Mouse (Mus musculus) right cerebral cortex, postnatal 10 days (tissue): ENCODE measurements around the gene Slc22a1.
A peak's percentile ranks its signal among the peaks of the same experiment; 100 is the strongest.

Source experiments
- DNase-seq, 2 experiments: peaks; one replicate each; pipeline ENCODE4 v3.0.0; 2021; ENCODE audit warnings: low spot score in 2 of 2

The Slc22a1 gene

DNA sequence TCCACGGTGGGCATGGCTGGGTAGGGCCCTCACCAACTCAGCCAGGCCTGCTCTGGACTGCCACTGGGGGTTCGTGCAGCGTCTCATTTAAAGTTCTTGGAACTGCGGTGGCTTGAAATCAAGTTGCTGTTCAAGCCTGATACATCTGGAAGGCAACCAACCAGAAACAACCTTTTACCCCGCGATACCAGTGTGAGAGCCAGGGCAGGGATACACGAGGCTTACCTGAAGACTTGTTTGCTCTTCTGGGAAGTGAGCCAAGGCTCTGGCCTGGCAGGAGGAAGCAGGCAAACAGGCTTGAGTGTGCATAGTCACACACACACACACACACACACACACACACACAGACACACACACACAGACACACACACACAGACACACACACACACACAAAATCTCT is at the start of gene Slc22a1:
TSS of gene Slc22a1 (minus strand) at position 184 of the 400 bp plus-strand sequence.
- DNase-seq = no peak

DNA sequence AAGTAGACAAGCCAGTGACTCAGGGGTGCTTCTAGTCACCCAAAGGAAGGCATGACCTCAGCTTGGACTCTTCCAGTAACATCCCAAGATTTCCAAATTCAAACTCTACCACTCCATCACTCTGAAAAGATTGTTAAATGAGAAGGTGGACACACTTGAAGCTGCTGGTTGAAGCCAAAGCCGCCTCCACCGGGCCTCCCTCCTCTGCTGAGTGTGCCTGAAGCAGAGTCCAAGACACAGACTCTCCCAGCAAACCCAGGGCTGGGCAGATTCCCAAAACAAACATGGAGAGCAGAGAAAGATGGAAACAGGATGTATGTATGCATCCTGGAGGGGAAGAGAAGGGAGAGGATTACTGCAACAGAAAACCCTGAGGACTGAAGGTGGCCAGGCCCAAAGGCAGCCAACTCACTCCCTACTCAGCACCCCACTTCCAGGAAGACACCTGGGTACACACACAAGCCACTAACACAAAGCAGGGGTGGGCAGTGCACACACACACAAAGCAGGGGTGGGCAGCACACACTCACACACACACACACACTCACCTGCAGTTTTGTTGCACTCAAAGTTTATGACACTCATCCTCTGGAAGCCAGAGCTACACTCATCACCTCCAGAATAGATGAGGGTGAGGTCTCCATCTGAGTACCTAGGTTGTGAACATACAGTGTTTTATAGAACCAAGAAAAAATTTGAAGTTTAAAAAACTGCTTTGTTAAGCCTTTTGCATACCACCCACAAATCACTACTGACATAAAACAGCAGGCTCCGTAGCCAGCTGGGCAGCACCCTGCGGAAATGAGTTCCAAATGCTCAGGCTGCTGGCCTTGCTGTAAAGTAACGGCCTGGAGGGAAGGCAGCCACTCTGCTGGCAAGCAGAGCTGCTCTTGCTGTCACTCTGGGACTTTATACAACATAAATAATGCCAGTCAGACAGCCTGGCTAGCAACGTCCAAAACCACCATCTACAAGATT is 49.4 kb upstream of the Slc22a1 start:
- peak in 1 of 2 experiments; percentile 44 for DNase-seq

DNA sequence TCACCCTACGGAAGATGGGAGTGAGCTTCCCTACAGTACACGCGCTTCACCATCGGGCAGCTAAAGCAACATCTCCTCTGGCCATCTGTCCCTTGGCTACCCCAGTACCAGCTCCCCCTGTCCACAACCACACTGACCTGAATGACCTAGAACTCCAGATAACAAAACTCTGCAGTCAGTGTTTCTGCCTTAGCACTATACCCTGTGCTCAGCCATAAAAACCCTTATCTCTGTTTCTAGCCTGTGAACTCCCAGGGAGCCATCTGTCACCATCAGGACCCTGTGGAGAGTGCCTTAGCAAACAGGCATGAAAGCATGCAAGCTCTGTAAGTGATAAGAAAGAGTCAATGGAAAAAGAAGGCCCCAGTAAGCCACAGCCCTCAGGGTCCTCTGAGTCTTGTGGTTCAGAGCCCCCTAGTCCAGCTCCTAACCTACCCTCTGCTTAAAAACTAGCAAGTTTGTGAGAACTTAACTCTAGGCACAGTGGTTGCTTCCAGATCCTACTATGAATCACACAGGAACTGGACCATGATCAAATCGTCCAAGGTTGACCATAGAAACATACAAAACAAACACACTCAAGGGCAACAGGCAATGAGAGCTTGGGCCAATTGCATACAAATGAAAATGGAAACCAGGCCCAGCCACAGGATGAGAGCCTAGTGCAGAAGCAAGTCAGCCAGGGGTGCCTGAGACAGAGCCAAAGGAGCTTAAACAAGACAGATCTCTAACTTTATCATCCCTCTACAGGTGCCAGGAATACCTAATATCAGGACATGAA is 48.5 kb upstream of the Slc22a1 start:
- DNase-seq = no peak

DNA sequence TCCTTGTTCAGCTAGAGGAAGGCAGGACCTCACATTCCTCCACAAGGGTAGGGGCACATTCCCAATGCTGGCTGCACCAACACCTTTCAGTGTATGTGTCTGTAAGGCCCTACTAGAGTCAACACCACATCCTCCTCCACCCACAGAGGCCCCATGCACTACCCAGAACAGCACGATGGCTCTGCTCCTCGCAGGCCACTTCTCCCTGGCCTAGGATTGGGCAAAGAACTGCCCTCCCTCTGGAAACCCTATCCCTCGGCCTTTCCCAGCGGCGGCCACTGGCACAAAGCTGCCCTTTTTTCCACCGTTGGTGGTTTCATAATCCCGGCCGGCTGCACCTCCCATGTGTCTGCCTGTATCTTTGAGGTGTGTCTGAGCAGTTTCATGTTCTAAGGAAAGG is 47.0 kb upstream of the Slc22a1 start:
- DNase-seq = no peak

DNA sequence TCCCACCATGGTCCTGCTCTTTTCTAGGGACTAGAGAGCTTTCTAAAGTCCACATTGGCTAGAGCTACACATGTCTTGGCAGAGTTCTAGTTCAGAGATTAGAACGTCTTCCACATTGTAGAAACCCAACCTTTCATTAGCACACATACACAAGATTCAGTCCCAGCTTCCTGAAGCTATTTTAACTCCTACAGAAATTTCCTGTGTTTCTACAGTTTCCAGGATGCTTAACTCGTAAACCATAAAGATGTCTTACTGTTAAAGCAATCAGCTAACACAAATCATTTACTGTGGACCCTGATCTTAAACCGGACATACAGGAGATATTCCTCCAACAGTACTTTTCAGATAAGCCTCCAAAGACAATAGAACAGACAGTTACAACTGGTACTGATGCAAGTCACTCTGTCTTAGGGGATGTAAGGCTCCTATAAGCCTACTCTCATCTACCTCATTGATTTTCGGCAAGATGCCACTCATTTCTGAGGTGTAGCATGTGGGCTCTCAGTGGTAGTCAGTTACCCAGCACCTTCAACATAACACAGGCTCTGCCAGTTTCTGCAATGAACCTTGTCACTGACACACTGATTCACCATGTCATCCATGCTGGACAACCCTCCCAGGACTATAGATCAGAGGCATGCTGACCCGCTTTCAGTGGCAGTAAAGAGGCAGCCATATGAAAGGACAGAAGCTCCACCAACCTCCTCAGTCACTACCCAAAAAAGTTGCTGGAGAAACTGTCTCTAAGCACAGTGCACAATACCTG is 45.7 kb upstream of the Slc22a1 start:
- DNase-seq = no peak

DNA sequence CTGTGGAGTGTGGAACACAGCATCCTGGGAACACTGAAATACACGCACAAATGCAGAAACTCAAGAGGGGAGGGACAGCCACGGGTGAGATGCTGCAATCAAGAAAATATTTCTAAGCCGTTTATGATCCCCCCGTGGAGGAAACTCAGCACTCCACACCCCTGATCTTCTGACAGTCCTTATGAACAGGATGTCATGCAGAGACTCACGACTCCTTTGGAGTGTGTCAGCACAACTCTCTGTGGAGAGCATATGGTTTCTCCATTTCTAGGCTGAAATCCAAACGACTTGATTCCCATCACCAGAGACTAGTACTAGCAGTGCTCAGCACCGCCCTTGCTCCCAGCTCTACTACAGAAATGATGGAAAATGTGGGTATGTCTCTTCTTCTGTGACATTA is 42.6 kb upstream of the Slc22a1 start:
- DNase-seq = no peak

DNA sequence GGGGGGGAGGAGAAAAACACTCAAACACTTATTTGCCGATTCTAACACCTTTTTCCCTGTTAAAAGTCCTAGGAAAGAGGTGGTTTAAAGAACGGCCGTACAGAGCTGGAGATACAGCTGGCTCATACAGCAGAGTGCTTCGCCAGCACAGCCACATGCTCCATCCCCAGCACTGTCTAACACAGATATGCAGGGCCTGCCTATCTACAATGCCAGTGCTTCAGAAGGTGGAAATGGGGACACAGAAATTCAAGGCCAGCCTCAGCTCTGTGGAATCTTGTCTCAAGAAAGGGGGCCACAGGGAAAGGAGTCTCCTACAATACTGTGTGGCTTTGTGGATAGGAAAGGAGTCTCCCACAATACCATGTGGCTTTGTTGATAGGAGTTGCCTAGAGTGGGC is 41.8 kb upstream of the Slc22a1 start:
- no peak for DNase-seq

DNA sequence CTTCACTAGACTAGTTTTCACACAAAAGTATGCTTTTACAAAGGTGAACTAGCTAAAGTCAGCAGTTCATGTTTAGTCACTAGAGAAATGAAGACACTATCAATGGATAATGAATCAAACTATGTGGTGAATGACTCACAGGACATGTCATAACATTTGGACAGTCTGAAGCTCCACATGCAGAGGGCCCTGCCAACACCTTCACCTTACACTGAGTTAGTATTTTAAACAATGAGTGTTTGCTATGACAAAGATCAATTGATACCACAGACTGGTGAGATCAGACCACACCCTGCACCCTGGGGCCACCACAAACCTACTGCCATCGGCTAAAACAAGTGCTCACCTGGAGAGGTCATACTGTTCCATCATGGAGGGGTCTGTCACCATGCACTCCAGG is 39.4 kb upstream of the Slc22a1 start:
- DNase-seq = no peak

DNA sequence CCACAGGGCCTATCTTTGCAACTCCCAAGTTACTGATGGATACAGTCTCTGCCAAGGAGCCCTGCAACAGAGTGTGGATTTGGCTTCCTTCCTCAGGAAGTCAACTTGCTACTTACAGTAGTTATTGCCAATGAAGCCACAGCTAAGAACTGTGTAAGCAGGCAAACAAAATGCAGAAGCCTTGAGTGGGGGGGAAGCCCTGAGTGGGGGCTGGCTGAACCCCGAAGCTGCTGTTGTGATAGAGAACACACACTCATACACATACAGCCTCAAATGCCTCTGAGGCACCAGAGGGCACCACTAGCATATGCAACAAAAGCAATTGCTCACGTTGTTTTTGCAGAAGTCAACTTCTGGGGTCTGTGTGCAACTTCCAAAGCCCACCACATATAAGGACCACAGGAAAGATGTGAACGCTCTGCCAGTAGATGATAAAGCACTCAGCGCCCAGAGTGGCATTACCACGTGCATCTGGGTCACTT is 38.5 kb upstream of the Slc22a1 start:
- no peak for DNase-seq

DNA sequence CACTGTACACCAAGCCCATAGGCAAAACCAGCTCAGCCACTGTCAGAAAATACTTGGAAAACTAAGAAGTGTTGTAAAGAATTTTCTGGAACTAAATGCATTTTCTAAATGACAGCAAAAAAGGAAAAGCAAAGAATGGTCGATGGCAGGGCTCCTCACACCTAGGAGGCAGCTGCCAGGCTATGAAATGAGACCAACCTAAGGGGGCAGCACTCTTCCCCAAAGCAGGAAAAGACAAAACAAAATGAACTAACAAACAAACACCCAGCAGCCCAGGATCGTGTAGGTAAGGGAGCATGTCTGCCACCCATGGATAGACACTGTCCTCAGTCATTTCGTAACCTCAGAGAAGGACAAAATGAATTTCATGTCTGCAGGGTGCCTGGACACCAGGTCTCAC is 37.4 kb upstream of the Slc22a1 start:
- no peak for DNase-seq

DNA sequence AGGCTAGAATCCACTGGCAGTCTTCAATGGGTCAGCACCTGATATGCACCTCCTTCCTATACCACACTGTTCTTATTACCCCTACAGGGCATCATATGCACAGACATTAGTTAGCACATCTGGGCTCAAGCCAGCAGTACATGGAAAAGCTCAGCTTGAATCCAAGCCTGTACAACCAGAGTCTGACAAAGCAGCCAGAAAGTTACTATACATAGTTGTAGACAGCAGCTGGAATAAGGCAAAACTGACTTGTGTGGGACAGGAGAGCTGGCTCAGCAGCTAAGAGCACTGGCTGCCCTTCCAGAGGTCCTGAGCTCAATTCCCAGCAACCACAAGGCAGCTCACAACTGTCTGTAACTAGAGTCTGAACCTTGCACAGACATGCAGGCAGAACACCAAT is 36.6 kb upstream of the Slc22a1 start:
- DNase-seq = no peak

DNA sequence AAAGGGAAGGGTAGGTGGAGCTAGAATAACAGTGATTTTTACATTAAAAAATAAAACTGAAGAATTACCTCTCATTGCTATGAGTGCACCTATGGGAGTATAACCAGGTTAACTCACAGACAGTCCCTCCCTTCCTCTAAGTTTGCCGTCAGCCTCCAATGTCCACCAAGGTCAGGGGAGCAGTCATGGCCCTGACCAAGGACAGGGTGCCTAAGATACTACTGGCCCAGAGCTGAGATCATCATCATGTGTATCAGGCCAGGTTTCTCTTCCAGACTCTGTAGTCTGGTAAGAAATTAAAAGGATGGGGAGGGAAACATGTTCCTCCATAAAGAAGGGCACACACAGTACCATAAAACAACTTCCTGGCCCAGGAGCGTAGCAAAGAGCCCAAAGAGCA is 35.3 kb upstream of the Slc22a1 start:
- DNase-seq = no peak

DNA sequence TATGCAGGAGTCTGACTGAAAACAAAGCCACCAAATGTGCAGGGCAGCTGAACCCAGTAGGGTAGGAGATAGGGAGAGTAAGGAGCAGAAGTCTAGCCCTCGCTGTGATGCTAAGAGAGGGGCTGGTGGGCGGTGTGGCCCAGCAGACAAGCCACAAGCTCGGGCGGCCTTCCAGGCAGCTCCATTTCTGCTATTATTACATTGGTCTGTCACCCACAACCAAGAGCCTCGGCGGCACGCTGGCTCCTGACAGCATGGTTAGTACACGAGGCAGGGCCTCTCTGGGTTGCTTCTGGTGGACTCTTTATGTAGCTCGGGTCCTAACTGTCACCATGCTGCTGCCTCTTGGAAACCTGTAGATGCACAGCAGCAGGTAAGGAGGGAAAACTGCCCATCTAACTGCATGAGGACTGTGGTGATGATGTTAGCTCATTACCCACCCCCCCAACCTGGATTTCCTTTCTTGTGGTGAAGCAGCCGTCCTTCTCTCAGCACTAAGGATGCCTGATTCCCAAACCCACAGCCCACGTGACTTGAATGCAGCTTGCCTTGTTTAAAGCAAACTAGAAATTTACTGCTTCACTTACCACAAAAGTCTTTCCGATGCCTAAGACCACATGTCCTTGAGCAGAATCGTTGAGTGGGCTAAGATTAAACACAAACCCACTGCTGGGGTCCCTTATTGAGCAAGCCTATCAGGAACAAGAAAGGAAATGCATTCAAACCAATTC is 34.6 kb upstream of the Slc22a1 start:
- DNase-seq = no peak

DNA sequence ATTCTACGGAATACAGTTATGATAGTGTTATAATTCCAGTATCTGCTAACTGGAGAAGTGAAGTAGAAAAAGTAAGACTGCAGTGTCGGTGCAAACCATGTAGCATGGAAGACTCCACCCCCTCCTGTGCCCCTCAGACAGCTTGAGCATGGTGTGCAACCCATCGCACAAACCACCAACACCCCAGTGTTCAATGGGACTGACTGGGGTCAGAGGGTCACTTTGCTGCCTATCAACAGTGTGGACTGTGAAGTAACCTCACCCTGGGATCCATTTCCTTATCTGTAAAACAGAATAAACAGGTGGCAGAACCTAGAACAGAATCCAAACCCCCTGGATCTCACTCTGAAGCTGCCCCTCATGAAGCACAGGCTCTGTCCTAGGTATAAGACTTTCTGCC is 32.8 kb upstream of the Slc22a1 start:
- DNase-seq = no peak

DNA sequence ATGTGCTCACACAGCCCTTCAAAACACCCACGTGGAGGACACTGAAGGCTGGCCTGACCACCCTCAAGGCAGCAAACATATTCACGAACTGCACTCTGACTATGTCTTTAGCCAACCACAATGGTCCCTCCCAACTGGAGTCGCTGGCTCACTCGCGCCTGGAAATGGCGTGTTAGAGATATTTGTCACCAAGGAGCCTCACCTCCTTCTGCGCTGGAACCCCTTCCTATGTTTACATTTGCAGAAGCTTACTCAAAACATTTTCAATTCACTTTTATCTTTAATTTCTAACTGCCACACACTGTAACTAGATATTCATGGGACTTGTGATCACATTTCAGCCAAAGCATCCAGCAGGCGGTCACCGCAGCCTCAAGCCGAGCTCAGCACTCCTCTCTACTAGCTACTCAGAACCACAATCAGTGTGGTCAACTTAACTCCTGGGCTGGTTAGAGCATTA is 31.0 kb upstream of the Slc22a1 start:
- no peak for DNase-seq

DNA sequence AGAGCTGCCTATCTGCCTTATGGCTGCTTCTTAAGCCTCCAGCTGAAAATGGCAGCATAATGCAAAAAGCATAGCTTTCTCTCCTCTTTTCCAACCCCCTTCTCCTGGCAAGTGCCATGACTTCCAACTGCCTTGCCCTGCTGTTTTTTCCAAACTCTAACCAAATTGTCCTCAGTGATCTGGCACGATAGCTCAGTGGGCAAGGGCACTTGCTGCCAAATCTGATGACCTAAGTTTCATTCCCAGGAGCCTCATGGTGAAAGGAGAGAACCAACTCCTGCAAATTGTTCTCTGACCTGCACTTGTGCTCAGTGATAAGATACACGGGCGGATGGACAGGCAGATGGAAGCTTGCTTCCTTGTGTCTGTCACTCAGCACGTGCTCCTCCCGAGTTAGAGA is 27.3 kb upstream of the Slc22a1 start:
- no peak for DNase-seq

DNA sequence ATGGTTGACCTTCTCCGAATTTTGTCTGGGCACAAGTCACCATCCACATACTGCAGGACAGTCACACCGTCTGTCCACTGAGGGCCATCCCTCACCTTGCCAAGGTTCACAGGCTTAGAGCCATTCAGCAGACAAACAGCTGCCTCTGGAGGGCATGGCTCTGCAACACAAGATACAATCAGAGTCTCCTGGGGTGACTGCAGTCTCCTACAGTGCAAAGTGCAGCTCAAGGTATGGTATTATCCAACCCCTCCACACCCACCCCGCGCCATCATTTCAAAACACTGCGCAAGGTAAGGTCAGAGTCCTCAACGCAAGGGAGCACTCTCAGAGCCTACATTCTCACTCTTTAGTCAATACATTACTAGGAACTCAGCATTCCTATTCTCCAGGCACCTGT is 24.7 kb upstream of the Slc22a1 start:
- no peak for DNase-seq

DNA sequence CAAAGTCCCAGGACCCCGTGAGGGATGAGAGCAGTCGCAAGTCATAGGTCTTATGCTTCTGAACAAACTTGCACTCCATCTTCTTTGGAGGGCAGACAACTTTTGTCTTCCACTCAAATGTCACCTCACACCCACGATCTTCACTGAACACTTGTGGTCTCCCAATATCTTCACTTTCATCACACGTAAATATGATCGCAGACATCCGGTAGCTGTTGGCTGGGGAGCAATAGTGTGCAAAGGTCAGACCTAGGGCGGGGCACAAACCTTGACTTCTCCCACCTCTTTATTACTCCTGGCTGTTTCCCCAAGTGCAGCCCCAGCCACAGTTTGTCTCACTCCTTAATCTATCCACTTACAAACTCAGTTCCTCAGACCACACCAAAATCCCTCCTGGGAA is 16.3 kb upstream of the Slc22a1 start:
- DNase-seq = no peak

DNA sequence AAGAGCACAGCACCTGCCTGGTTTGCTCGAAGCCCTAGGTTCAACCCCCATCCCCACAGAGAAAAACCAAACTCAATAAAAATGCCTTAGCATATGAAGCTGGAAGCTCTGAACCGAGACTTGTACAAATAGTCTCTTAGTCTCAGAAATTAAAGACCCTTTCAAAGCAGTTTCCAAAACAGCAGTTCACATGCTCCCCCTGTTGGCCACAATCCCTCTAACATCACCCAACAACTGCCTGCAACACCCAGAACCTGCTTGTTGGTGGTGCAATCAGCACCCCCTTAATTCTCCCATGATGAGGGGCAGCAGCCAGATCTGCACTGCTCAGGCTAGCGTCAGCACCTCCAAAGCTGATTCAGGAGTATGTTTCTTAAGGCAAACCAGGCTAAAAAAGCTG is 13.9 kb upstream of the Slc22a1 start:
- peak; percentile 58 to 71 for DNase-seq

DNA sequence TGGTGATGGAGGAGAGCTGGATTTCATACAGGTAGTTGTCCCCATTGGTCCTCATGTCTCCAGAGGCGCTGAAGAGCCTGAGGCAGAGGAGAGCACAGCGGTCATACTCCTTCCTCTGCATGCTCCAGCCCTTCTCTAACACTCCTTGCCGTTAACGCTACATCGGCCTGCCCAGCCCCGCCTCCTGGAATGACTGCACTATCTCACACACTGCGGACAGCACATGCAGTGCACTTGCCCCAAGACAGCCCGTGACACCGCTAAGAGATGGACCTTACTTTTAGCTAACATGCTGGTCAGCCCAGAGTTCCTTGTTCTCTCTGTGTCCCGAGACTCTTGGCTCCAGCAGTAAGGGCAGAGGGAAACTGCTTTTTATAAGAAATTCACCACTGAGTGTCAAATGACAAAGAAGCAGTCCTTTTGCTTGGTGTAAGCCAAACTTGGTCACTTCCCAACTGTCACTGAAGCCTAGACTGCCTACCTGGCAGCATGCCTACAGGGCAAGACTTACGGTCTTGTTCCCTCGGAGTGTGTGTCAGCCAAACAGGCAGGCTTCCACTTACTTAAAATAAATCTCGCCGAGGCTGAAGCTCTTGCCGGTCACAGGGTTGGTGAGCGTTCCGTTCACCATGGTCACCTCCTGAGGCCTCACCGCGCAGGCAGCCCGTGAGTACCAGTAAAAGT is 12.9 kb upstream of the Slc22a1 start:
- peak; percentile 63 to 75 for DNase-seq
